Mouse (Mus musculus): ENCODE data around the gene Fes.
A peak's percentile ranks its signal among the peaks of the same experiment; 100 is the strongest.

Gene Fes

DNA sequence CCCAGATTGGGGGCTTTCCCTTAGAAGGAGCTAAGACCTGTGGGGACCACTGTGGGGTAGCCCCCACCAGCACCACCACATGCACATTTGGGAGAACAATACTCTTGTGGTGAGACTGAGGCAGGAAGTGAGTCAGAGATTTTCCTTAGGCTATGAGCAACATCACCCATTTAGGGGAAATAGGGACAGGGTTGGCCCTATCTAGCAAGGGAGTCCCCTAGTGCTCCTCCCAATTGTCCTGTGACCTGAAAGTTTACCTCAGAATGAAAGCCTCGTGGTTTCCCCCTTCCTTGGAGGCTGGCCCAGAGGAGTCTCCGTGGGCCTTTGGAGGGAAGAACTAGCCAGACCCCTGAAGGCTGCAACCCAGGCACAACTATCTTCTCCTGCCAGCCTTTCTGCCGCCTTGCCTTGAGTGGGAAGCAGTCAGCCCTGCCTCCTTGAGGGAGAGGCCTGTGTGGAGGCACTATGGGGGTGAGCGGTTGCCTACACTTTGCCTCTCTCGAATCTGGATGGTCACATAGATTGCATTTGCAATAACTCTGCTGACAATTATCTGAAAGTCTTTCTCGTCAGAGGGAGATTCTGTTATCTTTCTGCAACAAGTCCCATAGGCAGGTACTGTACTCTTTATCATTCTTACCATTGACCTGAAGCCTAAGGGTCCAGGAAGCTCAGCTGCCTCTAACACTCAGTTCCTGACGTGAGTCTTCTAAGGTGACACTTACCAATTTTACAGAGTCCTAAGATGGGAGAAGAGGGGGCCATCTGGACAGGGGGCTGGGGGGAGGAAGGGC, 16.6 kb upstream of the Fes start:
- peak; percentile 23 for DNase-seq

DNA sequence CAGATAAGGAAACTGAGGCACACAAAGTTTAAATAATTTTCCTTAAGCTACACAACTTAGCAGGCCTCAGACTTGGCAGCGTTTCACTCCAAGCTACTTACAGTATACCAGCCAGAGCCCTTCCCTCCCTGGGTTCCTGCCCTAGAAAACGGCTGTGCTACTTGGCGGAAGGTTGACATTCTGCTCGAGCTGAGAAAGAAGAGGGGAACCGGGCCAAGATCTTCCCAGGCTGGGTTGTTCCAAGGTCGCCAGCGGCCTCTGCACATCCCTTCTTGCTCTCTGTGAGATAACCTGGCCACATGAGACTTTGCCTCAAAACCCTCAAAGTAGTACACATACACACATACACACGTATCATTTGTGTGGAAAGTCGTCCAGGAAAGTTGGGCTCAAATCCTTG, 15.8 kb upstream of the Fes start:
- DNase-seq: no peak

DNA sequence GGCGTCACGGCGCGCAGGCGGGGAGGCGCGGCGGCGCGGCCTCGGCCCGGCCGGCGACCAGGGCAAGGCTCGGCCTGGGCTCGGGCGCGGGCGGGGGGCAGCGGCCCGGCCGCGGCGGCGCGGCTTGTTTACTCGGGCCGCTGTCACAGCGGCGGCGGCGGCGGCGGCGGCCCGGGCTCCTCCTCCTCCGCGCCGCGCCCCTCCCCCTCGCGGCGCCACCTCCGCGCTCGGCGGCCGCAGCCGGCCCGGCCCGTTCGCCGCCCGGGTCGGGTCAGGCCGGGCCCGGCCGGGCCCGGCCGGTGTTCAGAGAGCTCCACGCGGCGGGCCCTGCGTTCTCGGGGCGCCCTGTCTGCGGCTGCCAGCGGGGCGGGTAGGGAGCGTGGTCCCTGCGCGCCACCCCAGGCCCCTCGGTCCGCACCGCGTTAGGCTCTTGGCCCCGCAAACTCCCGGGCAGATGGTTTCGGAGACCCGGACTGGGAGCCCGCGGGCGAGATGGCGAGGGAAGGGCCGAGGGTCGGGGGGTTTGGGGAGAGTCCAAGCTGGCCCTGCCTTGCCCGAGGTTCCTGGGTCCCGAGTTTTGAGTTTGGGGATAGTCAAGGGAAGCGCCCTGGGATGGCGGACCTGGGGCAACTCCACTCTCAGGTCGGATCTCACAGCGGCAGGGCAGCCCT, 15.0 kb upstream of the Fes start:
- peak; percentile 63 for DNase-seq

DNA sequence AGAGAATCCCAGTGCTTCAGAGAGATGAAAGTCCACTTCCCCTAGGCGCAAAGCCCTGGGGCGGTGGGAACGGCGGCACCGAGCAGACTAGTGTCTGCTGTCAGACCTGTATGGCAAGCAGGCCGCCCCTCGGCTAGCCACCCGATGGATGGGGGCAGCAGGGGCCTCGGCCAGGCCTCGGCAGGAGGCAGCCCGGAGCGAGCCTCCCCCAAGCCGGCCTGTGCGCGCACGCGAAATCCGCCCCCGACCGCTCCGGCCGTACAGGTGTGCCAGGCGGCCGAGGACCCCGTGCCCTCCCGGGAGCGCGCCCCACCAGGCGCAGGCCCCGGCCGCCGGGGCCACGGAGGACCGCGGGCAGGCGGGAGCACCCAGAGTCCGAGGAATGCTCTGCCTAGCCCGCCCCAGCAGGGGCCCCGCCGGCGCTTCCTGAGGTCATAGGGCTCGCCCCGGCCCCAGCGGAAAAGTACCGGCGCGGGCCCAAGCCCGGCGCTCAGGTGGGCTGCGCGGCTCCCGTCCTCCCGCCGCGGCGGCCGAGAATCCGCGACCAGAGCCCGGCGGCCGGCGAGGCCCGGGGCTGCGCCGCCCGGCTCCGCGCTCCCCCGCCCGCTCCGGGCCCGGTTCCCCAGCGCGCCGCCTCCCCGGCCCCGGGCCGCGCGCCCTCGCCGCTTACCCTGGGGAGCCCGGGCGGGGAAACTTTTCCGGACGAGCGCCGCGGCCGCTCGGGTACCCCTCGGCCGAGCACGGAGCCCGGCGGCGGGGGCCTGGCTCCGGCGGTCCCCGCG, 14.3 kb upstream of the Fes start:
- peak; percentile 56 for DNase-seq

GRCm38 (mm10) chr7:80401041-80401859, 13.5 kb upstream of the Fes start:
- DNase-seq: no peak

- no peak for DNase-seq
Observed at GRCm38 (mm10) chr7:80400571-80400970, 12.8 kb upstream of the Fes start.

DNA sequence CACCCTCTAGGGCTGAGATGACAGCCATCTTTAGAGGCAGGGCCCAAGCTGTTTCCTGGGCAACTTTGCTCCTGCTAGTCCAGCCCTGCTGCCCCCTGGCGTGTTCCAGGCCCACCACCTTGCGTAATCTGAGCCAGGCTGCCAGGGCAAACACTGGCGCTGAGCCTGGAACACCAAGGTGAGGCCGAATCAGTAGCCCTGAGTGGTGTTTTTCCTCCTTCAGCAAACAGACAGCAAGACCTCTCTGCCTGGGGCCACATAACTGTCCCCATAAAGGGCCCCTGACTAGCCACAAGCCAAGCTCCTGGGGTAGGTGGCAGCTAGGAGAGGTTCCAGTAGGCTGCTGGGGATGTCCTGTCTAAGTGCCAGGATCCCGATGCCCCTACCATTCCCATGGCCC, 12.4 kb upstream of the Fes start:
- DNase-seq: no peak

DNA sequence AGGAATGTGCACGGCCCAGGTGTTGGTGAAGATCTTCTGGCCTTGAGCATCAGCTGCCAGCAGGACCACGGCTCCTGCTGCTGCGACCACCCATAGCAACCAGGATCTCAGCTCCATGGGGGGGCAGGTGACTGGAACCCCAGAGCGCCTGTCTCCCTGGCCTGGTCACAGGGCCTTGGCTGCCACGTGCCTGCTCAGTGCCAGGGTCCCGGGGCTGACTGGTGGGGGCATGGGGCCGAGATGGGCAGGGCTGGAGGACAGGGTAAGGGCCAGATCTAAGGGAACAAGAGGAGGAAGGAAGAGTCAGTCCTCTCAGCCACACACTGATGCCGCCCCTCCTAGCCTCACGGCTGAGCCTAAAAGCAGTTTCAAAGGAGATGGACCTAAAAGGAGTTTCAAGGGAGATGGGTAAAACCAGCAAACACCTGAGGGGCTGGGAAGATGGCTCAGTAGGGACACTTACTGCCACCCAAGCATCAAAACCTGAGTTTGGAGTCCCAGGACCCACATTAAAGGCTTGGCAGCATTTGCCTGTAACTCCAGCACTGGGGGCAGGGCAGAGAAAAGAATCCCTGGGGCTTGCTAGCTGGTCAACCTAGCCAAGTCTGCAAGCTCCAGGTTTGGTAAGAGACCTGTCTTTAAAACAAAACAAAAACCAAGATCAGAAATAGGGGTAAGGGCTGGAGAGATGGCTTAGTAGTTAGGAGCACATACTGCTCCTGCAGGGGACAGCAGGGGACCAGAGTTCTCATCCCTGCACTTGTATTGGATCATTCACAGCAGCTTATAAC, 11.1 kb upstream of the Fes start:
- no peak for DNase-seq

DNA sequence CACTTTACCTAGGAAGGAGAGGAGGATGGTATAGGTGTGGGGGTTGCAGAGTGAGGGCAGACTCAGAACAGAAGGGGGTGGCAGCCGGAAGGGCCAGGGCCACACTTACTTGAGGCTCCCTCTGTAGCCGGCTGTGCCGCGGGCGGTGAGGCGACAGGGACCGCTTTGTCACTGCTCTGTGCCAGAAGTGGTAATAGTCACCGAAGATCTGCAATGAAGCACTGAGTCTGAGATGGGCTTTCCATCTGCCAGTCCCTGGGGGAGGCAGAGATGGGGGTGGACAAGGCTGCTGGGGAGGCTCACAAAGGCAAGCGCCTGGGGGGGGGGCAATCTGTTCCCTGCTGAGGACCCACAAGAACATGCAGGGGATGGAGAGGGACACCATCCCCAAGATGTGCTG, 10.2 kb upstream of the Fes start:
- DNase-seq: no peak

DNA sequence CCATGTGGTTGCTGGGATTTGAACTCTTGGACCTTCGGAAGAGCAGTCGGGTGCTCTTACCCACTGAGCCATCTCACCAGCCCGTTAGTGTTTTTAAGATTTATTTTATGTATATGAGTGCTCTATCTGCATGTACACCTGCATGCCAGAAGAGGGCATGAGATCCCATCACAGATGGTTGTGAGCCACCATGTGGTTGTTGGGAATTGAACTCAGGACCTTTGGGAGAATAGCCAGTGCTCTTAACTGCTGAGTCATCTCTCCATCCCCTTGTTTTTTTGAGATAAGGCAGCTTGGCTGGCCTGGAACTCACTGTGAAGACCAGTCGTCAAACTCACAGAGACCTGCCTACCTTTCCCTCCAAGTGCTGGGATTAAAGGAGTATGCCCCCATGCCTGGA, 8.7 kb upstream of the Fes start:
- peak; percentile 19 for DNase-seq

DNA sequence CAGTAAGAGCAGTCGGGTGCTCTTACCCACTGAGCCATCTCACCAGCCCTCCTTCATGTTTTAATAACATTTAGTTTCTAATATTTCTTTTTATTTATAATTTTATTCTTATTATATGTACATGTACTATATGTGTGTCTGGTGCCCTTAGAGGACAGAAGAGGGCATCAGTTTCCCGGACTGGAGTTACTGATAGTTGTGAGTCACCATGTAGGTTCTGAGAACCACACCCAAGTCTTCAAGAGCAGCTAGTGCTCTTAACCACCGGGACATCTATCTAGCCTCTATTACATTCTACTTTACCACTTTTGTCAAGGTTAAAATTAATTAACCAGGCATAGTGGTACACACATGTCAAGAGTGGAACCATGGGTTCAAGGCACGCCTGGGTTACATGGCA, 6.9 kb upstream of the Fes start:
- no peak for DNase-seq

GRCm38 (mm10) chr7:80392119-80392518, 4.4 kb upstream of the Fes start:
- no peak for DNase-seq

GRCm38 (mm10) chr7:80387033-80387632, 613 bp downstream of the Fes start:
- no peak for DNase-seq

DNA sequence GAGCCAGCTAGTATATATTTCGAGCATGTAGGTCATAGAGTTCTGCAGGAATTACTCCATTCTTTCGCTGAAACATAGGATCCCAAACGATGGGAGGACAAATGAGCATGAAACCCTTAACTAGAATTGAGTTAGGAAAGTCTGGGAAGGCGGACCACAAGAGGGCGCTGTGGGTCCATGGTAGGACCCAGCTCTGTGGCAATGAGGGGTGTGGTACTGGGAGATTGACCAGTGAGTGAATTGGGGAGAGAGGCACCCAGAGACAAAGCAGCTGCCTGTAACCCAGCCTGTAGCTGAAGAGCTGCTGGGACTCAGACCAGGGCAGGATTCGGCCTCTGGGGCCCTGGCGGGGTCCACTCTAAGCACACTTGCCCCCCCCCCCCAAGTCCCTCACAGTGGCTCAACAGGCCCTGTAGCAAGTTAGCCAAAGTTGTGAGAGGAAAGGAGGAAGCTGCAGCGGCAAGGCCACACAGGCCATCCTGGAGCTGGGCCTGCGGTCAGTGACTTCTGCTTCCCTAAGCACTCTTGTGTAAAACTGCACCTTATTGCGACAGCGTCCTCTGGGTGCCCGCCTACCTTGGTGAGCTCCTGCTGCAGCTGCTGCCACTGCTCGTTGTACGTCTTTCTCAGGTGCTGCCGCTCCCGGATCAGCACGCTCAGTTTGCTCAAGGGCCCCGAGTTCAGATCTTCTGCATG, 1.4 kb downstream of the Fes start:
- peak; percentile 88 for DNase-seq

- no peak for DNase-seq
Observed at GRCm38 (mm10) chr7:80382919-80383318, 4.8 kb downstream of the Fes start.

DNA sequence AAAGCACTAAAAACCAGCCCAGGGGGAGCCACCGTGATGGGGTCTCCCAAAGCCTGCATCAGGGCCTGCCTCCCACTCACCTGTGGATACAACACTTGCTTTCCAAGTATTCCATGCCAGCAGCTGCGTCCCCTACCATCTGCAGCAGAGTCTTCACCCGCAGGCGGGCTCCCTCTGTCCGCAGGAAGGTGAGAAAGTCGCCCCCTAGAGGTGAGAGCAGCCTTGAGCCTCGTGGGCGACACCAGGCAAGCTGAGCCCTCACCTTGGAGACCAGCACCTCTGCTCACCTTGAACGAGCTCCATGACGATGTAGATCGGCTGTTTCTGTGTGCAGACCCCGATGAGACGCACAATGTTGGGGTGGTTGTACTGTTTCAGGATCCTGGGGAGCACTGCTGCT, 8.2 kb downstream of the Fes start:
- DNase-seq: peak; percentile 58

DNA sequence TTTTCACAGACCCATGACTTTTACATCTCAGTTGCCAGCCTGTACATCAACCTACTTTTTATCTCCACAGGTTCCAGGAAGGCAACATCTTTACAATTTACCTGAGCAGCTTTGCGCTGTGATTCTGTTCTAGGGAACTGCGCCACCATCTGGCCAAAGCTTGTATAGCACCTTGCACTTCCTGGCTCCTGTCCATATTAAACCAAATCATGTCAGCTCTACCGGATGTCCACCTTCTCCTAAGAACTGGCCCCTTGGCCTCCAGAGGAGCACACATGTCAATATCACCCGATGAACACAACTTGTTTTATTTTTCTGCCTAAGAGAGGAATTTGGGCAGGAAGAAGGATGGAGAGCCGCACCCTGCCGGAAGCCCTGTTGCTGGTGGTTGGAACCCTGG, 10.3 kb downstream of the Fes start:
- DNase-seq: peak; percentile 70

DNA sequence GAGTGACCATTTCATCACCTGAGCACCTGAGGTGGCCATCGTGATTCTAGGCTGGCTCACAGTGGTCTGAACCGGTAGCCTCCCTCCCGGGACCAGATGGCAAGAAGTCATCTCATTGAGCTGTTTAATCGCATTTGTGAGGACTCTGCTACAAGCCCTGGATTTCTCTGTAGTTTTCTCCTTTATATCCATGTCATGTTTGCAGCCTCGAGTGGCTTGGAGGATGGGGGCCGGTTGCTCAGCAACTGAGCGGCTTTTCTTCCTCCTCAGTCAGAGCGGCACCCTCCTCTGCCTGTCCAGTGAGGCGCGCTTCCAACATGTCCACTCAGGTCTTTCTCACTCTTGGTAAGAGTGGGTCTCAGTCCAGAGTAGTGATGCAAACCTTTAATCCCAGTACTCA, 11.6 kb downstream of the Fes start:
- no peak for DNase-seq

GRCm38 (mm10) chr7:80375376-80376039, 12.2 kb downstream of the Fes start:
- DNase-seq: peak; percentile 18

DNA sequence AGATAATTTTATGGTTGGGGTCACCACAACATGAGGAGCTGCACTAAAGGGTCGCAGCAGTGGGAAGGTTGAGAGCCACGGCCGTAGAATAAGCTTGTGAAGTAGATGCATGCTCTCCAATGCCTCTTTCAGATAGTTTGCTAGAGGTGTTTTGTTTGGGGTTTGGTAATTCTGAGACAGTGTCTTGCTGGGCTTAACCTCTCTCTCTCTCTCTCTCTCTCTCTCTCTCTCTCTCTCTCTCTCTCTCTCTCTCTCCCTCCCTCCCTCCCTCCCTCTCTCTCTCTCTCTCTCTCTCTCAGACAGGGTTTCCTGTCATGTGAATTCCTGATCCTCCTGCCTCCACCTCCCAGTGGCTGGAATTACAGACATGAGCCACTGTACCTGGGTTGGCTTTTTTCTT, 13.0 kb downstream of the Fes start:
- no peak for DNase-seq
